Mouse (Mus musculus): ENCODE results near the gene Carmil1.

DNA sequence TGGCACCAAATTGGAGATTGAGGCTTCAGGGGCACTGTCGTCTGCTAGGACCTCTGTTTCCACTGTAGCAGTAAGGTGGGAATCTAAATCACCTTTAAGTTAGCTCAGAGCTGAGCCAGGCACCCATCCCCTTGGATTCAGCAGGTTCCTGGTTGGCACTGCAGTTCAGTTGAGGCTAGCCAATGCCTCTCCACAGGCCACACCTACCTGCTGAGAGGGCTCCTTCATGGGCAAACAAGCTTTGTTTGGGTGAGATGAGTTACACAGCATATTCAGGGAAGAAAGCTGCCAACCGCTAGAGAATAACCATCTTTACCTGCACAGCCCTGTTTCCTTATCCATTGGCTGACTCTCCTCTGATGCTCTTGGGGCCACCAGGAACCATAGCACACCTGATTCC lies 149.9 kb downstream of the Carmil1 start:
- TF ChIP-seq CEBPB (IDR thresholded peaks at IDR 0.05; ENCODE audit: insufficient read depth, poor library complexity, severe bottlenecking) (no peak), POLR2AphosphoS2 (IDR thresholded peaks at IDR 0.05; ENCODE audit: insufficient read length, low read depth) (no peak), POLR2A (IDR thresholded peaks at IDR 0.05; ENCODE audit: insufficient read length, low read depth) (no peak), TCF12 (IDR thresholded peaks at IDR 0.05; ENCODE audit: insufficient read depth, poor library complexity, severe bottlenecking) (no peak), USF1 (IDR thresholded peaks at IDR 0.05; ENCODE audit: low read depth) (no peak), TCF3 (IDR thresholded peaks at IDR 0.05; ENCODE audit: insufficient read length, low read depth) (no peak), MYOG (IDR thresholded peaks at IDR 0.05; ENCODE audit: control insufficient read depth in 1 of 3, insufficient read depth in 1 of 3, insufficient read length in 2 of 3, low read depth in 2 of 3) (no peak), E2F4 (IDR thresholded peaks at IDR 0.05; ENCODE audit: insufficient read depth) (no peak), MAX (IDR thresholded peaks at IDR 0.05; ENCODE audit: low read depth) (no peak)

Data from myocyte (in vitro differentiated cells).